Mouse (Mus musculus) embryonic facial prominence, embryonic 15.5 days (tissue): ENCODE measurements around the gene Asic3. TPM values are rescaled to one million over a fixed set of nuclear protein-coding genes. Genes with fewer than 3 reads are reported as not detected.
A peak's percentile ranks its signal among the peaks of the same experiment; 100 is the strongest.

Experiments
- ATAC-seq: fragments of 200-750 bp; cut with Nextera tagmentation; 2 replicates; pipeline ENCODE4 v1.8.0; 2017; ENCODE audit warnings: low read depth, moderate TSS enrichment; ENCODE audit not compliant: insufficient number of reproducible peaks, low FRiP score, low TSS enrichment
- H3K27ac ChIP-seq: fragments of 300-500 bp; sonication (generic); replicated peaks from 2 replicates; pipeline ENCODE4 v1.5.1; 2015; ENCODE audit warnings: mild to moderate bottlenecking, inconsistent platforms
- H3K27me3 ChIP-seq: fragments of 300-500 bp; sonication (generic); 2 replicates; pipeline ENCODE4 v1.6.1; 2015; ENCODE audit warnings: inconsistent platforms
- H3K36me3 ChIP-seq: fragments of 300-500 bp; sonication (generic); 2 replicates; pipeline ENCODE4 v1.6.1; 2015; ENCODE audit warnings: mild to moderate bottlenecking, inconsistent platforms
- H3K4me1 ChIP-seq: fragments of 300-500 bp; sonication (generic); 2 replicates; pipeline ENCODE4 v1.6.1; 2015; ENCODE audit warnings: inconsistent platforms
- H3K4me2 ChIP-seq: fragments of 300-500 bp; sonication (generic); replicated peaks from 2 replicates; pipeline ENCODE4 v1.6.1; 2015; ENCODE audit warnings: mild to moderate bottlenecking, inconsistent platforms
- H3K4me3 ChIP-seq: fragments of 300-500 bp; sonication (generic); replicated peaks from 2 replicates; pipeline ENCODE4 v1.5.1; 2015; ENCODE audit warnings: mild to moderate bottlenecking, inconsistent platforms
- H3K9ac ChIP-seq: fragments of 300-500 bp; sonication (generic); 2 replicates; pipeline ENCODE4 v1.6.1; 2015; ENCODE audit warnings: inconsistent platforms
- H3K9me3 ChIP-seq: fragments of 300-500 bp; sonication (generic); replicated peaks from 2 replicates; pipeline ENCODE4 v1.6.1; 2016; ENCODE audit warnings: inconsistent platforms
- WGBS: fragments of 180-500 bp; shearing (Covaris S2); methylation state at CpG from one replicate; pipeline ENCODE4 v1.1.7; 2015; 5-methylcytosine and 5-hydroxymethylcytosine counted together
- polyA plus RNA-seq: library from polyadenylated mRNA; unstranded; fragments of >200 nt; fragmentation: Nextera tagmentation; extraction: Ambion mirVana; gene quantifications from 2 replicates; pipeline ENCODE4 v1.2.1, GENCODE M21; 2015

Asic3 gene
- polyA plus RNA-seq, 1 experiment from 2014 or later, result 1.6 TPM

DNA sequence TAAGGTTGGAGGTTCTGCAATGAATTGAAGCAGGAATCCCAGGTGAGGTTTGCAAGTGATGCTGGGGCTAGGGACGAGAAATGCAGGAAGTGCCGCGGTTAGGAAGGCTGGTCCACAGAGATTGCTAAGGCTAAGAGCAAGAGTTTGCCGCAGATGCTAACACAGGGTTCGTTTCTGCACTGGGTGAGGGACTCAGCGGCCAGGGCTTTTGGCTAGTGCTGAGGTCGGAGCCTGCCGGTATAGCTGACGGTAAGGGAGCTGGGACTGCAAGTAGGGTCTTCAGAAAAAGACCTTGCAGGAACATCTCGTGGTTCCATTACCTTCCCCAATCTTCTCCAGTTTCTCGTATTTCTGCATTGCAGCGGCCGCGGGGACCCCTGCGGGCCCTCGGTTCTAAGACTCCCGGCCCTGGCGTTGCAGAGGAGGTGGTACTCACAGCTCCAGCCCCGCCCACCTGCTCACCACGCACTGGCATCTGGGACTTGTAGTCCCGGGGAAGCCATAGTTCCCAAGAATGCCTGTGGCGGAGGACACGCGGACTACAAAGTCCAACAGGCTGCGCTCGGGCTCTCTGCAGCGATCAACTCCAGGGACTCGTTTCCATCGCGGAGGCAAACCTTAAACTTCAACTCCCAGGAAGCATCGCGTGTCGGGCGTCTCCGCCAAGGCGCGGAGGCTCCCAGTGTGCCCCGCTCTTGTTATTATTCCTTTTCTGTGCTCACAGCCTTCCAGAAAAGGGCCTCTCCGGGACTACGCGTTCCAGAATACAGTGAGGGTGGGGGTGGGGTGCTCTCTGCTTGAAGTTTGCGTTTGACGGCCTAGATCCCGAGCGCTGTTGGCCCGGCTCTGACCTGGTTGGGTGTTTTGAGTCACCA is 10.2 kb downstream of the Asic3 start, which contains the start of the genes Cdk5 and Slc4a2:
Cdk5 (minus strand) TSS at position 402 of the 875 bp plus-strand sequence.
Slc4a2 (plus strand) TSS at position 709 of the 875 bp plus-strand sequence.
- under 1% methylated on average over 46 of the region's 46 CpGs for WGBS
- Histone ChIP-seq H3K9ac (peak within 1 kb of the TSS; percentile 65), H3K27ac (peak within 1 kb of the TSS; percentile 93), H3K4me1 (peaks cover 47% of the 10 kb centered on the region), H3K36me3 (peaks cover 25% of the 10 kb centered on the region), H3K27me3 (no peaks in the 10 kb centered on the region), H3K9me3 (no peaks in the 10 kb centered on the region), H3K4me2 (peak within 1 kb of the TSS; percentile 84), H3K4me3 (peak within 1 kb of the TSS; percentile 59)
- peak; percentile 93 for ATAC-seq

DNA sequence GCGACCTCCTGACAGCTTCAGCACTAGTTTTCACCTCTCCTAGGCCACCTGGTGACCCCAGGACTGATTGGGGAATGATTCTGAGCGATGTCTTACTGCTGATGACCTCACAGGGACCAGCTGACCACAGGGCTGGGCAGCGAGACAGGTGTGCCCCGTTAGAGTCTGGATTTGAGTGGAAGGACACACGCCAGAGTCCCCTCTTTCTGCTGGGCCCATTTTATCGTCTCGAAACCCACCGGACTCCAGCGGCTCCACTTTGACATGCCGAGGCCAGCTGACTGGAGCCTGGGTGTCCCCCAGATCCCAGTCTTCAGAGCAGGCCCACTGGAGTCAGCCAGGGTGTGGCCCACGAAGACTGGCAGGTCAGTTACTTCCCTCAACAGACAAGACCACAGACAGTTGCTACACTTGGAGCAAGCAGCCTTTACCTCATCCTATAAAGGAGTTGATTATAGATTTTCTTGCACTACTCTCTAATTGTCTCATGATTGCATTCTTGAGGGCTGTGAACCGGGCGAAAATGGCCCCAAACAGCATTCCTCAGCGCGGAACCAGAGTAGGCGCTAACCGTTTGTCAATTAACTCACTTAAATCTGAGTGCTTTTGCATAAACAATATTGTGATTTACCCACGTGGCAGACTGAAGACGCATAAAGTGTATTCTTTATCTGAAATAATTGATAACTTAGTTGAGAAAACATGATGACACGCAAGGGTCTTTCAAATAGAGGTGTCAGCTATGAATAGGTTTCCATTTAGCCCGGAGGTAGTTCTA is 11.0 kb downstream of the Asic3 start:
- Histone ChIP-seq H3K9me3 (no peaks in the 10 kb centered on the region), H3K27ac (peak overlapping the region; percentile 93), H3K4me2 (peak overlapping the region; percentile 84), H3K27me3 (no peaks in the 10 kb centered on the region), H3K4me1 (peaks cover 51% of the 10 kb centered on the region), H3K9ac (peak overlapping the region; percentile 49), H3K36me3 (peaks cover 25% of the 10 kb centered on the region), H3K4me3 (peak overlapping the region; percentile 59)
- WGBS, result 9% methylated on average over 21 of the region's 21 CpGs
- ATAC-seq, result peak; percentile 3; the same call in 1 of the 2 replicates

GRCm38 (mm10) chr5:24424861-24425411 is 11.7 kb downstream of the Asic3 start:
- WGBS, result under 1% methylated on average over 58 of the region's 60 CpGs

GRCm38 (mm10) chr5:24425421-24426036 is 12.3 kb downstream of the Asic3 start:
- Histone ChIP-seq H3K4me2 (peak overlapping the region; percentile 84), H3K4me1 (peaks cover 51% of the 10 kb centered on the region), H3K27me3 (no peaks in the 10 kb centered on the region), H3K36me3 (peaks cover 25% of the 10 kb centered on the region), H3K4me3 (peak overlapping the region; percentile 59), H3K9ac (peak overlapping the region; percentile 49), H3K9me3 (no peaks in the 10 kb centered on the region), H3K27ac (peak overlapping the region; percentile 93)
- no peak for ATAC-seq
- under 1% methylated on average over 26 of the region's 30 CpGs for WGBS

More at GRCm38 (mm10) chr5:24424861-24425411, 11.7 kb downstream of the Asic3 start:
- Histone ChIP-seq H3K4me3 (peak overlapping the region; percentile 59), H3K27me3 (no peaks in the 10 kb centered on the region), H3K4me2 (peak overlapping the region; percentile 84), H3K9ac (peak overlapping the region; percentile 49), H3K4me1 (peaks cover 51% of the 10 kb centered on the region), H3K27ac (peak overlapping the region; percentile 93), H3K9me3 (no peaks in the 10 kb centered on the region), H3K36me3 (peaks cover 25% of the 10 kb centered on the region)
- ATAC-seq, result peak; percentile 41; the same call in 1 of the 2 replicates

DNA sequence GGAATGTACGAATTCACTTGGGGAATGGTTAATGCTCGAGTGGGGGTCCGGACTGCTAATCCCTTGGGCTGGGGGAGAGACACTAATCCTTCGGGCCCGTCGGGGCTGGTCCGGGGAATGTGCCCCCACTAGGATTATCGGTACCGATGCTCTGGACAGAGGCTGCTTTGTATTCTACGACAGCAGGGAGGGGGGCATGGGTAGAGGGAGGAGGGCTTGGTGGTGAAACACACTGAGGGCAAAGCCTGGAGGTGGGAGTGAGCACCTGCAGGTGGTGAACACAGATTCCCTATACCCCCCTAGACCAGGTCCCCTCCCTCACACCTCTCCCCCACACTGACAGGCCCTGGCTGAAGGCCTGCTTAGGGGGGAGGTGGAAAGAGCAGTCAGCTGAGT is 12.8 kb downstream of the Asic3 start:
- peaks cover 25% of the 10 kb centered on the region for H3K36me3 ChIP-seq
- peak overlapping the region; percentile 49 for H3K9ac ChIP-seq
- no peaks in the 10 kb centered on the region for H3K27me3 ChIP-seq
- no peak for ATAC-seq
- H3K4me3 ChIP-seq, result peak overlapping the region; percentile 59
- H3K4me2 ChIP-seq, result peak overlapping the region; percentile 84
- no peaks in the 10 kb centered on the region for H3K9me3 ChIP-seq
- H3K27ac ChIP-seq, result peak overlapping the region; percentile 93
- peaks cover 51% of the 10 kb centered on the region for H3K4me1 ChIP-seq
- 1% methylated on average over 10 of the region's 10 CpGs for WGBS

DNA sequence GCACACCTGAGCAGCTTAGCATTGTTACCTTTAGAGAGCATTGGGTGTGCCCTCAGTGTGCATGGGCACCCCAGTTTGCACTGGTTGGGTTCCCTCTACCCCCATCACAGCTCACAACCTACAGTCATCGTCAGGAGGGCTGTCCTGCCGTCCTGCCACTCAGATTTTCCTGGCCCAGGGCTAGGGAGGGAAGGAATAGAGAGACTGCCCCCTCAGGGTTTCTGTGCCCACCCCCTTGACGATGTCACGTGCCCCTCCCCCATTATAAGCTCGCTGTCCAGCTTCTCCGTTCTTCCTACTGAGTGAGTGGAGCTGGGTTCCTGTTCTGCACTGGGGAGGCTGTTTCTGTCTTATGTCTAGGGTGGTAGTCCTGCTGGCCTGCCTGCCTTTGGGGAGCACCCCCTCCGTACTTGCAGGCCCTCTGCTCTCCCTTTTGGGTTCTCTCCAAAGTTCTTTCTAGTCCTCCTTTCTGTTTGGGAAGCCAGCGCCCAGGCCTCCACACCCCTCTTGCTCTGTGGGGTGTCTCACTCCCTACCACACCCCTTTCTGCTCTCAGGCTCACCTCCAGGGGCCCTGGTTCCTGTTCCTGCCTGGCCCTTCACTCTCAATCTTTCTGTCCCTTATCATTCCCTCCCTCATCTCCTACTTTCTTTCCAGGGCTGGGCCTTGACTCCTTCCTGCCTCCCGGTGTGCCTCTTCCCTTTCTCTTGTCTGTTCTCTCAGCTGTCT is 13.5 kb downstream of the Asic3 start:
- no peak for ATAC-seq

DNA sequence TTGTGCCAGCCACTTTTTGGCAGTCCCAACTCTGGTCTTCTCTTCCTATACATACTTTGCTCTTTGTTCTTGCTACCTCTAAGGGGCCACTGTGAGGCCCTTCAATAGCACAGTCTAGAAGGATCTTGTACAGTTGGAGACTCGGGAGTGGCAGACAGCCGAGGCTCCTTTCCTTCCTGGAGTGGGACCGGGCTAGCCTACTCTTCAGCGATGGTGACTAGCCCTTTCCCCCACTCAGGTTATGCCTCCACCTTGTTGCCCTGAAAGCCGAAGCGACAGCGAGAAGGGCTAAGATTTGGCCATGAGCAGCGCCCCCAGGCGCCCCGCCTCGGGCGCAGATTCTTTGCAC is 14.1 kb downstream of the Asic3 start:
- no peaks in the 10 kb centered on the region for H3K27me3 ChIP-seq
- H3K36me3 ChIP-seq, result peaks cover 34% of the 10 kb centered on the region
- peaks cover 50% of the 10 kb centered on the region for H3K4me1 ChIP-seq
- H3K4me3 ChIP-seq, result peak overlapping the region; percentile 59
- no peaks in the 10 kb centered on the region for H3K9me3 ChIP-seq
- H3K27ac ChIP-seq, result no peak overlapping the region
- 22% methylated on average over 12 of the region's 12 CpGs for WGBS
- H3K4me2 ChIP-seq, result peak overlapping the region; percentile 84
- no peak for ATAC-seq
- no peak overlapping the region for H3K9ac ChIP-seq

More for the DNA sequence above, 13.5 kb downstream of the Asic3 start:
- Histone ChIP-seq H3K4me2 (peak overlapping the region; percentile 84), H3K27ac (no peak overlapping the region), H3K9ac (no peak overlapping the region), H3K4me3 (peak overlapping the region; percentile 59), H3K9me3 (no peaks in the 10 kb centered on the region), H3K27me3 (no peaks in the 10 kb centered on the region), H3K4me1 (peaks cover 51% of the 10 kb centered on the region), H3K36me3 (peaks cover 28% of the 10 kb centered on the region)
- WGBS, result 12% methylated on average over 9 of the region's 9 CpGs

DNA sequence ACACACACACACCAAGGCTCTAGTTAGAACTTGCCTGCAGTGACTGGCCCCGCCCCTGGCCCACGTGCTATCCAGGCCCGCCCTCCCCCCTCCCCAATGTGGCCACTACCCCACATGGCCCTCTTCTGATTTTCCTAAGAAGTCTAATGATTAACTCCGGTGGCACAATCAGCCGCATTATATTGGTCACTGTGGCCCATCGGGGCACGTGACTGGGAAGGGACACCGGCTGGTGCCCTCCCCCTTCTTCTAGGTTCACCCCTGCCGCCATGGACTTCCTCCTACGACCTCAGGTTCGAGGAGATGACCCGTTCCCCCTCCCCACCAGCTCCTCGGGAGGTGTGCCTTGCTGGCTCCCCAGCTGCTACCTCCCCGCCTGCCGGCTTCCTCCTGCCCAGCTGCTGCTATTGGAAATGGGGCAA is 14.8 kb downstream of the Asic3 start:
- Histone ChIP-seq H3K4me1 (peaks cover 42% of the 10 kb centered on the region), H3K36me3 (peaks cover 41% of the 10 kb centered on the region), H3K4me2 (peak overlapping the region; percentile 34), H3K4me3 (no peak overlapping the region), H3K9ac (no peak overlapping the region), H3K9me3 (no peaks in the 10 kb centered on the region), H3K27me3 (no peaks in the 10 kb centered on the region), H3K27ac (0 out of 2 replicates have a peak overlapping the region, but pooled peaks have one; percentile 11)
- 8% methylated on average over 15 of the region's 15 CpGs for WGBS
- ATAC-seq, result no peak

DNA sequence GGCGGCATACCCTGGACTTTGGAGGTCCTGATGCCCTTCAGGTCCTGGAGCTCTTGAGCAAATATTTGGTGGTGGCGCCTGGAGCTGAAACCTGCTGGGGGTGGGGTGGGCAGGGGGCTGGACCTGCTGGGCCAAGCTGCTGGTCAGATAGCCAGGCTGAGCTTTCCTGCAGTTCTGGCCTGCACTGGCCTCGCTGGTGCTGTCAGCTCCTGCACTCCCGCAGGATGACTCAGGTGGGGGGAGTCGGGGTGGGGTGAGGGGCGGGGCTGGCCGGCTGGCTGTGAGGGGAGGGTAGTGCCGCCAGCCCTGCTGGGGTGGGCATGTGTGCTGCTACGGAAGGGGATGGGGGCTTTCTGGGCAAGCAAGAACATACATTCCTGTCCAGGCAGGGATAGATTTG is 15.4 kb downstream of the Asic3 start:
- no peaks in the 10 kb centered on the region for H3K9me3 ChIP-seq
- 0 out of 2 replicates have a peak overlapping the region, but pooled peaks have one; percentile 11 for H3K27ac ChIP-seq
- H3K9ac ChIP-seq, result no peak overlapping the region
- no peak for ATAC-seq
- 19% methylated on average over 9 of the region's 9 CpGs for WGBS
- peak overlapping the region; percentile 34 for H3K4me2 ChIP-seq
- H3K36me3 ChIP-seq, result peaks cover 47% of the 10 kb centered on the region
- H3K4me3 ChIP-seq, result no peak overlapping the region
- no peaks in the 10 kb centered on the region for H3K27me3 ChIP-seq
- H3K4me1 ChIP-seq, result peaks cover 41% of the 10 kb centered on the region

DNA sequence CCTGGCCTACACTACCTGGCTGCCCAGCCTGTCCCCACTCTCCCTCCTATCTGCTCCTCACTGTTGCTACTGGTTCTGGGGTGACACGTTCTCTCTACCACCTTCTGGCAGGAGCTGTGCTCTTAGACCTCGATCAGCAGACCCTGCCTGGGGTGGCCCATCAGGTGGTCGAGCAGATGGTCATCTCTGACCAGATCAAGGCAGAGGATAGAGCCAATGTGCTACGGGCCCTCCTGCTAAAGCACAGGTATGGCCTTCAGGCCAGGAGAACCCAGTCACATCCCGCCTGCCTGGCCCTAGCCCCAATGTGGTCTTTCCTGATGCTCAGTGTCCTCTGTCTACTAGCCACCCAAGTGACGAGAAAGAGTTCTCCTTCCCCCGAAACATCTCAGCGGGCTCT is 20.8 kb downstream of the Asic3 start:
- no peaks in the 10 kb centered on the region for H3K9me3 ChIP-seq
- peaks cover 97% of the 10 kb centered on the region for H3K36me3 ChIP-seq
- no peaks in the 10 kb centered on the region for H3K4me1 ChIP-seq
- H3K27ac ChIP-seq, result no peak overlapping the region
- ATAC-seq, result no peak
- H3K4me2 ChIP-seq, result no peak overlapping the region
- no peaks in the 10 kb centered on the region for H3K27me3 ChIP-seq
- no peak overlapping the region for H3K4me3 ChIP-seq
- no peak overlapping the region for H3K9ac ChIP-seq
- 92% methylated on average over 8 of the region's 8 CpGs for WGBS
